Mouse (Mus musculus): ENCODE measurements at regions not wholly inside any gene's neighbourhood (a gene's known extent, or its start where the extent isn't known, plus 50 kb on each side); places are given as distances from the start of the nearest gene placed in this dataset.

- no peak for TF ChIP-seq CTCF (IDR thresholded peaks at IDR 0.05; ENCODE audit: low read depth)
- TF ChIP-seq EP300 (IDR thresholded peaks at IDR 0.05; ENCODE audit: low read depth) = no peak
These were observed 79.9 kb upstream of the Prickle1 start for GRCm38 (mm10) chr15:93675624-93676023.

All from liver, embryonic 14.5 days (tissue).